Mouse (Mus musculus): ENCODE results near the gene Actg1.

- TF ChIP-seq EP300 (IDR thresholded peaks at IDR 0.05) (no peak), CTCF (IDR thresholded peaks at IDR 0.05) (no peak)
These were observed 3.1 kb upstream of the Actg1 start for GRCm38 (mm10) chr11:120351250-120352092.

All from lung, postnatal 0 days (tissue).